Mouse (Mus musculus) kidney, adult 2 months (tissue): ENCODE data around the gene 2010300C02Rik. TPM values are rescaled to one million over a fixed set of nuclear protein-coding genes. Genes with fewer than 3 reads are reported as not detected.

Experiments
- DNase-seq: peaks from one replicate; pipeline ENCODE4 v3.0.0; 2021
- H3K27ac ChIP-seq: fragments of 200-500 bp; 2 replicates; pipeline ENCODE4 v1.5.1; 2012; ENCODE audit warnings: low read depth, low read length, control low read depth, inconsistent platforms; ENCODE audit not compliant: insufficient read depth
- H3K27me3 ChIP-seq: fragments of 200-500 bp; replicated peaks from 2 replicates; pipeline ENCODE4 v1.6.1; 2012; ENCODE audit warnings: mild to moderate bottlenecking, moderate library complexity, low read length, inconsistent platforms; ENCODE audit not compliant: control insufficient read depth, insufficient read depth
- H3K36me3 ChIP-seq: fragments of 200-500 bp; 2 replicates; pipeline ENCODE4 v1.6.1; 2012; ENCODE audit warnings: mild to moderate bottlenecking, moderate library complexity, low read length, inconsistent platforms; ENCODE audit not compliant: control insufficient read depth, insufficient read depth
- H3K4me1 ChIP-seq: fragments of 200-500 bp; 2 replicates; pipeline ENCODE4 v1.6.1; 2011; ENCODE audit warnings: low read length; ENCODE audit not compliant: control insufficient read depth, insufficient read depth
- H3K4me3 ChIP-seq: fragments of 200-500 bp; 2 replicates; pipeline ENCODE4 v1.5.1; 2011; ENCODE audit warnings: mild to moderate bottlenecking, low read depth, low read length, control low read depth; ENCODE audit not compliant: insufficient read depth
- CTCF ChIP-seq: fragments of 200-500 bp; conservative IDR thresholded peaks from 2 replicates; pipeline ENCODE4 v1.5.1; 2011; ENCODE audit warnings: low read depth, mild to moderate bottlenecking, control low read depth, low read length, moderate library complexity, mixed read lengths; ENCODE audit not compliant: insufficient read depth, insufficient read length
- POLR2A ChIP-seq: fragments of 200-500 bp; IDR thresholded peaks from one replicate; pipeline ENCODE4 v1.6.1; 2011; ENCODE audit warnings: low read depth, low read length, control low read depth
- WGBS: fragments of 180-500 bp; shearing (Covaris S2); methylation state at CpG from one replicate; pipeline ENCODE4 v1.1.7; 2018; 5-methylcytosine and 5-hydroxymethylcytosine counted together
- polyA plus RNA-seq: library from polyadenylated mRNA; depleted of rRNA; stranded (reverse); fragments of >200 nt; gene quantifications from 2 replicates; pipeline ENCODE4 v1.2.3, GENCODE M21; 2012

The 2010300C02Rik gene
- polyA plus RNA-seq, 1 experiment, result 0.86 TPM

DNA sequence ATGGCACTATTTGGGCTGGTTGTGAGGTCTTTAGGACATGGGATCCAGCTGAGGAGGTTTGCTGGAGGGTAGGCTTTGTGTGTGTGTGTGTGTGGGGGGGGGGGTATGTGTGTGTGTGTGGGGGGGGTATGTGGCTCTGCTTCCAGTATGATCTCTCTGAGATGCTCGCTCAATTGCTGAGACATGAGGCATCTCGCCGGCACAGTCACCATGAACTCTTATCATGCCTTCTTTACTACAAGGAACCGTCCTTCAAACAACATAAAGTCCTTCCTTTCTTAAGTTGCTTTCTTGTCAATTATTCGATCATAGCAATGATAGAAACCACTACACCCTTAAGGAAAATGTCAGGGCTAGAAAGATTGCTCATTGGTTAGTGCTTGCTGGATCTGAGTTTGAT is 8.8 kb downstream of the 2010300C02Rik start:
- Histone ChIP-seq H3K4me1 (no peaks in the 10 kb centered on the region), H3K4me3 (no peak overlapping the region), H3K27ac (no peak overlapping the region), H3K36me3 (no peaks in the 10 kb centered on the region), H3K27me3 (no peaks in the 10 kb centered on the region)
- 96% methylated on average over 5 of the region's 5 CpGs for WGBS
- TF ChIP-seq POLR2A (no peak), CTCF (no peak)
- no peak for DNase-seq

DNA sequence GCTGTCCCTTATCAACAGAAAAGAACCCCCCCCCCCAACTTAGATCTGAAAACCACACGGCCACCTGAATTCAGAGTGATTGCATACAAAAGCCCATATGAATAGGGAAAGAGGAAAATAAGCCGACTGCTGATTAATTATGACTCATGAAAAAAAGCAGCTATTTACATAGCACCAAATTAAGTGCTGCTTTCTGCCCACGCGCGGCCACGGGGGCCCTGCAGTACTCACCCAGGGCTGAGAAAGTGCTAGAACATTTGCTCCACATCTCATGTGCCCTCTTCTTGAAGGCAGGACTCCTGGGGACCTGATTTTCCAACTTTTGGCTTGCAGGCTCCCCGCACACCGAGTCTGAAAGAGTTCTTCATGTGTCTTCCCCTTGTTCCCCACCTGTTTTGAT is 10.1 kb downstream of the 2010300C02Rik start:
- no peak overlapping the region for H3K4me3 ChIP-seq
- no peaks in the 10 kb centered on the region for H3K4me1 ChIP-seq
- no peaks in the 10 kb centered on the region for H3K27me3 ChIP-seq
- no peak overlapping the region for H3K27ac ChIP-seq
- TF ChIP-seq CTCF, result no peak
- TF ChIP-seq POLR2A, result no peak
- DNase-seq, result no peak
- 77% methylated on average over 8 of the region's 8 CpGs for WGBS
- H3K36me3 ChIP-seq, result no peaks in the 10 kb centered on the region

DNA sequence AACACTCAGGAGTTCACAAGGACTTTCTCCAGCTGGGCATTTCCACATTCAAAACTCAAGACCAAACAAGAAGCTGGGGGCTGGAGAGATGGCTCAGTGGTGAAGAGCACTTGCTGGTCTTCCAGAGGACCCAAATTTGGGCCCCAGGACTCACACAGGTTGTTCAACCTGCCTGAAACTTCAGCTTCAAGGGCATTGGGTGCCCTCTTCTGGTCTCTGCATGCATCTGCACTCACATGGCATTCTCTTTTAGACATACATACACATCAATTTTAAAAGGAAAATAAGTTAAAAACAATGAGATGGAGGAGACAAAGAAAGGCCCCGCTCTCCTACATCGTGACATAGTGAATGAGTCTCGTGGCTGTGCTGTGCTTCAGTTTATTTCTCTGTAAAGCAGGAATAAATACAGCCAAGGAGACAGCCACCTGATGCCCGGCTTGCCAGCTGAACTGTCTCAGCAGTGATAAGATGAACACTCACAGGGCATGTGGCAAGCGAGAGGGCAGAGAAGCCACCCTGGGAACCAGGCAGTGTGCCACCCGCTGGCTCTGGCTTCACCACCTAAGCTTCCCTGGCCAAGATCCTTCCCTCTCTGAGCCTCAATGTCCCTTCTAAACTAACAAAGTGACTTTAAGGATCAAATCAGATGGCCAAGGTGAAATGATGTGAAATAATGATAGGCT is 11.5 kb downstream of the 2010300C02Rik start:
- Histone ChIP-seq H3K4me3 (no peak overlapping the region), H3K27ac (no peak overlapping the region), H3K4me1 (no peaks in the 10 kb centered on the region), H3K27me3 (no peaks in the 10 kb centered on the region), H3K36me3 (no peaks in the 10 kb centered on the region)
- 92% methylated on average over 6 of the region's 6 CpGs for WGBS
- TF ChIP-seq CTCF (no peak), POLR2A (no peak)
- no peak for DNase-seq

DNA sequence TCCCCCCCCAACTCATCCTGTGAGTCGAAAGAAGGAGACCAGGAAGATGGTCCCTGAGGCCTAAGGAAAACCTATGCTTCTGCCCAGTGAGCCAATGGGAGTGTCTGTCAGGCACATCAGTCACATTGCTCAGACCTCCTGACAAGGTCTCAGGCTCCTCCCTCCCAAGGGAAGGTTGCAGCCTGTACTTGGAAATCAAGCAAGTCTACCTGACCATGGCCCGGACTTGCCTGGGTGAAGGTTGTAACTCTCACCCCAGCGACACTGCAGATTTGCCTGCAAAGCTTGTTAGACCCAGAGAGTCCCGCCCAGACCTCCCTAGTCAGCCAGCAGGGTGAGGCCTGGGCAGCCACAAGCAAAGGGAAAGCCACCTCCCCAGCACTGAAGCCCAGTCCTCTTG is 17.6 kb downstream of the 2010300C02Rik start:
- H3K27me3 ChIP-seq, result no peaks in the 10 kb centered on the region
- H3K36me3 ChIP-seq, result no peaks in the 10 kb centered on the region
- H3K27ac ChIP-seq, result no peak overlapping the region
- no peaks in the 10 kb centered on the region for H3K4me1 ChIP-seq
- TF ChIP-seq POLR2A (no peak), CTCF (no peak)
- no peak overlapping the region for H3K4me3 ChIP-seq
- no peak for DNase-seq
- WGBS, result 82% methylated on average over 4 of the region's 4 CpGs

DNA sequence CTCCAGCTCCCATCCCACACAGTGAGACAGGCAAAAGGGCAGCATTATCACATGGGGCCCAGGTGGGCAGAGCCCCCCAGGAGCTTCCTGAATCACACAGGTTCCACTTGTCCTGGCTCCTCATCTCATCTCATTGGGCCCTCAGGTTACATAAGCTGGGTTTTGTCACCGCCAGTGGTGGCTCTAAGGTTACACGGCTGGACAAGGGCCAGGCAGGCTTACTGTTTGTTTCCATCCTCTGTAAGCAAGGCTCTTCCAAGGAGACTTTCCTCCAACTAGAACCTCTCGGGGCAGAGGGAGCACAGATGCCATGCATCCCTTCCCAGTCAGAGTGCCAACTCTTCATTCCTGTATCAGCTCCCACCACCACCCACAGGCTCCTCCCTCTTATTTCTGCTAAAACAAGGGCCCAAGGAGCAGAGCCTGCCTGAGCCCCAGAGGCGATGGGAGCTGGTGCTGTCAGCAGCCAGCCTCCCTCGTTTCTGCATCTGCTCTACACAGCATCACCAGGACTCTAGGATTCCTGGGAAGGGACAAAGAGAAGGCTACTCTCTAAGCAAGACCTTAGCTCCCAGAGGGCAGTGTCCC is 20.9 kb downstream of the 2010300C02Rik start:
- Histone ChIP-seq H3K4me3 (no peak overlapping the region), H3K36me3 (no peaks in the 10 kb centered on the region), H3K4me1 (no peaks in the 10 kb centered on the region), H3K27me3 (no peaks in the 10 kb centered on the region), H3K27ac (no peak overlapping the region)
- 63% methylated on average over 5 of the region's 5 CpGs for WGBS
- TF ChIP-seq CTCF (no peak), POLR2A (no peak)
- no peak for DNase-seq

DNA sequence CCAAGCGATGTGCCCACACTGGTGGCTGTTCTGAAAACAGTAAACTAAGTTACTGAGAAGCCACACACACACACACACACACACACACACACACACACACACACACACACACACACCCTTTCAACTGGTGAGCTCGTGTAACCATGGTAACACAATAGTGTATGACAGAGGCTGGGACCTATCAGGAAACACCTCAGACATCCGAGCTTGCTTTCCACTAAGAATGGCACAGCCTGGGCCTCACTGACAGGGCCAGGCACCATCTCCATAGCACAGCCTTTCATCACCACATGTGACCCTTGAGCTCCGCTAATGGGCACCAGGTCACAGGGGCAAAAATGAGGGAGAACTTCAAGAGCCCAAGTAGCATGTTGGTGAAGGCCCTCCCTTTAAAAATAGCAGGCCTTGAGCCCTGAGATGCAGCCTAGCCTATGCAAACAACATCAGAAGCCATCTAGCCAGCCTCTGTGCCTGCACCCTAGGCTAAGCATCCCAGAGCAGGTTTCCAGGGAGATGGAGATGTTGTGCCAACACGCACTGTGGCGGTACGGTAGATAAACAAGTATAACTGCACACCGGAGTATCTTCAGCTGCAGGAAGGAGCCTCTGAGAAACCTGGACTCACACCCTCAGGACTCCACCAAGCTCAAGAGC is 21.6 kb downstream of the 2010300C02Rik start:
- TF ChIP-seq POLR2A (no peak), CTCF (no peak)
- no peaks in the 10 kb centered on the region for H3K4me1 ChIP-seq
- H3K27ac ChIP-seq, result no peak overlapping the region
- DNase-seq, result no peak
- H3K4me3 ChIP-seq, result no peak overlapping the region
- no peaks in the 10 kb centered on the region for H3K27me3 ChIP-seq
- WGBS, result 80% methylated on average over 8 of the region's 8 CpGs
- H3K36me3 ChIP-seq, result no peaks in the 10 kb centered on the region

DNA sequence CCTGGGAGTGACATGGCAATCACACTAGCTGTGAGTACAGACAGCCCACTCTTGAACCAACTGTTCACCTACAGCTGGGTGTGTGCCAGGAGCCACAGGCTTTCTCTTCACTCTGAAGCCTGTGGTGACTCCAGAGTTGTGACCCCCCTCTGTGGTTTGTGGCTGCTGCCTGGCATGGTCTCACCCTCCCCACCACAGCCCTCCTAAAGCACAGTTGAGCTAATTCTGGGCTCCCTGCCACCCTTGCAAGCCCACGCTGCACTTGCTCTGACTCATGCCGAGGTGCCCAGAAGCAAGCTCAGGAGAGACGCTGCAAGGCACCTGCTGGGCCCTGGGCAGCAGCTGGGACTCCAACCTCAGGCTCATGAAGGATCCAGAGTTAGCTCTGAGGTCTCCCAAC is 23.0 kb downstream of the 2010300C02Rik start:
- no peaks in the 10 kb centered on the region for H3K27me3 ChIP-seq
- H3K27ac ChIP-seq, result no peak overlapping the region
- no peaks in the 10 kb centered on the region for H3K4me1 ChIP-seq
- no peaks in the 10 kb centered on the region for H3K36me3 ChIP-seq
- H3K4me3 ChIP-seq, result no peak overlapping the region
- 77% methylated on average over 3 of the region's 3 CpGs for WGBS
- DNase-seq, result no peak
- TF ChIP-seq POLR2A (no peak), CTCF (no peak)
